22 mouse cellular contexts compared by ENCODE assay signal in genomic region chr13:35380224-35381009, GRCm38 (mm10).
DNase-seq lines count a peak whose midpoint lies in the region; ATAC-seq and TF ChIP-seq lines count a peak whose summit lies in the region.
"Had no signal": no experiment of that assay in that cellular context is flagged by ENCODE, and none has a peak within 500 bp of the region (broad histone marks: within the 10 kb centered on the region; RNA-seq: fewer than 3 reads in every experiment).

No protein-coding gene starts in this region.

- no peaks in the 10 kb centered on the region for H3K36me3 ChIP-seq in kidney, embryonic 15.5 days
- H3K36me3 ChIP-seq in CH12.LX (replicated peaks in 1 of 2; ENCODE audit: control insufficient read depth in 1 of 2, insufficient read depth in 1 of 2, low read length in 1 of 2) = no peaks in the 10 kb centered on the region
- H3K36me3 ChIP-seq: embryonic facial prominence, embryonic 12.5 days; forebrain, embryonic 12.5 days; hindbrain, embryonic 13.5 days; liver, embryonic 13.5 days; midbrain, embryonic 15.5 days; neural tube, embryonic 13.5 days had no signal

- TF ChIP-seq POLR2A in CH12.LX (IDR thresholded peaks at IDR 0.05; ENCODE audit: low read depth, low read length) = no peak

- TF ChIP-seq CTCF in CH12.LX (conservative IDR thresholded peaks at IDR 0.05 in 1 of 2, IDR thresholded peaks at IDR 0.05 in 1 of 2; ENCODE audit: low read depth in 2 of 2, low read length in 2 of 2) = no peak

- 0 out of 2 replicates have a peak, but pooled peaks have one; percentile 29 for ATAC-seq in kidney, embryonic 15.5 days (replicated peaks; ENCODE audit: low FRiP score)
- ATAC-seq in megakaryocyte, adult 5-6 weeks (ENCODE audit: poor library complexity, severe bottlenecking) = peak; percentile 69
- ATAC-seq: midbrain, embryonic 15.5 days had no signal

- H3K4me1 ChIP-seq in kidney, embryonic 15.5 days = peaks cover 6% of the 10 kb centered on the region; the same call in 1 of the 2 replicates
- H3K4me1 ChIP-seq in CH12.LX (ENCODE audit: control insufficient read depth in 1 of 2, insufficient read depth in 2 of 2) = peaks cover 20 to 56% of the 10 kb centered on the region in 2 experiments
- H3K4me1 ChIP-seq: embryonic facial prominence, embryonic 12.5 days; forebrain, embryonic 12.5 days; hindbrain, embryonic 13.5 days; midbrain, embryonic 15.5 days; neural tube, embryonic 13.5 days had no signal

- TF ChIP-seq RAD21 in CH12.LX (IDR thresholded peaks at IDR 0.05; ENCODE audit: low read depth, low read length) = no peak; the same call in 1 of the 2 replicates

- H3K4me3 ChIP-seq in kidney, embryonic 15.5 days (replicated peaks) = no peak overlapping the region
- no peak overlapping the region for H3K4me3 ChIP-seq in CH12.LX (replicated peaks in 1 of 3; ENCODE audit: low read depth in 2 of 3, low read length in 2 of 3, poor library complexity in 1 of 3)
- H3K4me3 ChIP-seq: embryonic facial prominence, embryonic 12.5 days; forebrain, embryonic 12.5 days; hindbrain, embryonic 13.5 days; liver, embryonic 13.5 days; midbrain, embryonic 15.5 days; myocyte; neural tube, embryonic 13.5 days had no signal

- no peak overlapping the region for H3K4me2 ChIP-seq in kidney, embryonic 15.5 days
- peak overlapping the region; percentile 54; the same call in 1 of the 2 replicates for H3K4me2 ChIP-seq in CH12.LX (ENCODE audit: insufficient read depth, low read depth, poor library complexity, severe bottlenecking)
- H3K4me2 ChIP-seq: embryonic facial prominence, embryonic 12.5 days; forebrain, embryonic 12.5 days; hindbrain, embryonic 13.5 days; liver, embryonic 13.5 days; lung, embryonic 14.5 days; midbrain, embryonic 15.5 days; neural tube, embryonic 13.5 days had no signal

- H3K27ac ChIP-seq in kidney, embryonic 15.5 days = no peak overlapping the region
- H3K27ac ChIP-seq in CH12.LX (ENCODE audit: insufficient read depth, low read depth) = peak overlapping the region; percentile 91
- H3K27ac ChIP-seq: embryonic facial prominence, embryonic 12.5 days; forebrain, embryonic 12.5 days; hindbrain, embryonic 13.5 days; liver, embryonic 13.5 days; midbrain, embryonic 15.5 days; neural tube, embryonic 13.5 days; stomach, postnatal 0 days had no signal

- no peaks in the 10 kb centered on the region for H3K79me2 ChIP-seq in CH12.LX (replicated peaks; ENCODE audit: control insufficient read depth, extremely low read depth, insufficient read depth, poor library complexity, severe bottlenecking)

- in situ Hi-C loops in CH12.LX (cut with MboI; ENCODE audit: low pct_ligation_motif_present, low pct_unique_long_range_greater_than_20kb, low sequenced_read_pairs) = no loop called here

- TF ChIP-seq EP300 in CH12.LX (IDR thresholded peaks at IDR 0.05; ENCODE audit: low read length) = peak; percentile 97

- WGBS in kidney, embryonic 15.5 days = 32% methylated on average over 3 of the region's 3 CpGs

- H3K27me3 ChIP-seq in kidney, embryonic 15.5 days = no peaks in the 10 kb centered on the region
- no peaks in the 10 kb centered on the region for H3K27me3 ChIP-seq in CH12.LX (replicated peaks)
- H3K27me3 ChIP-seq: embryonic facial prominence, embryonic 12.5 days; forebrain, embryonic 12.5 days; hindbrain, embryonic 13.5 days; liver, embryonic 13.5 days; midbrain, embryonic 15.5 days; neural tube, embryonic 13.5 days had no signal

- H3K9me3 ChIP-seq in kidney, embryonic 15.5 days (replicated peaks) = no peaks in the 10 kb centered on the region
- H3K9me3 ChIP-seq in CH12.LX (replicated peaks; ENCODE audit: low read length) = no peaks in the 10 kb centered on the region
- H3K9me3 ChIP-seq: embryonic facial prominence, embryonic 12.5 days; forebrain, embryonic 12.5 days; hindbrain, embryonic 13.5 days; liver, embryonic 13.5 days; midbrain, embryonic 15.5 days; neural tube, embryonic 13.5 days had no signal

- no peak for DNase-seq in kidney, adult 8-10 months
- peak; percentile 62 for DNase-seq in A20 (ENCODE audit: low read depth, low spot score)
- peak; percentile 88 for DNase-seq in CH12.LX (ENCODE audit: extremely low read depth)
- DNase-seq in cerebellum, adult 18-20 months = no peak
- no peak for DNase-seq in layer of hippocampus, postnatal 36 days
- DNase-seq: adrenal gland, postnatal 36 days; cerebellum, adult 9-11 months; gastrocnemius, postnatal 25 days; kidney, adult 9 months; liver, embryonic 13.5 days; lung, embryonic 14.5 days; lung, postnatal 36 days; retina, postnatal 1 day had no signal

- dilution Hi-C loops in CH12.LX (cut with MboI; ENCODE audit: extremely low pct_ligation_motif_present, extremely low pct_unique_long_range_greater_than_20kb, low sequenced_read_pairs) = no loop called here

- no peak overlapping the region for H3K9ac ChIP-seq in kidney, embryonic 15.5 days
- no peak overlapping the region; the same call in 1 of the 2 replicates for H3K9ac ChIP-seq in CH12.LX (ENCODE audit: insufficient read depth, low read depth)
- H3K9ac ChIP-seq: embryonic facial prominence, embryonic 12.5 days; forebrain, embryonic 12.5 days; hindbrain, embryonic 13.5 days; liver, embryonic 13.5 days; lung, embryonic 14.5 days; midbrain, embryonic 15.5 days; neural tube, embryonic 13.5 days had no signal

TF ChIP-seq in CH12.LX, 34 proteins besides CTCF, POLR2A, EP300 and RAD21:
- TF ChIP-seq MEF2A (IDR thresholded peaks at IDR 0.05; ENCODE audit: borderline replicate concordance, low read depth, low read length) (peak; percentile 92), BHLHE40 (IDR thresholded peaks at IDR 0.05; ENCODE audit: low read depth, low read length) (peak; percentile 79), MAFK (IDR thresholded peaks at IDR 0.05; ENCODE audit: insufficient replicate concordance, low read length) (peak; percentile 61; the same call in 1 of the 2 replicates), TCF12 (IDR thresholded peaks at IDR 0.05; ENCODE audit: low read depth, low read length) (peak; percentile 84), E2F4 (IDR thresholded peaks at IDR 0.05; ENCODE audit: insufficient replicate concordance, low read depth, low read length) (0 out of 2 replicates have a peak, but pooled peaks have one; percentile 15), ZMIZ1 (IDR thresholded peaks at IDR 0.05; ENCODE audit: low read depth, low read length) (no peak), JUN (IDR thresholded peaks at IDR 0.05; ENCODE audit: insufficient read depth, low read depth, low read length) (peak; percentile 77), SMC3 (IDR thresholded peaks at IDR 0.05; ENCODE audit: low read depth, low read length) (no peak), CHD1 (IDR thresholded peaks at IDR 0.05; ENCODE audit: low read depth, low read length) (no peak), SIN3A (IDR thresholded peaks at IDR 0.05; ENCODE audit: low read length) (no peak; the same call in 1 of the 2 replicates), USF2 (conservative IDR thresholded peaks at IDR 0.05; ENCODE audit: low read depth, low read length) (no peak), ELF1 (IDR thresholded peaks at IDR 0.05; ENCODE audit: low read depth, low read length) (0 out of 2 replicates have a peak, but pooled peaks have one; percentile 9), MAX (IDR thresholded peaks at IDR 0.05; ENCODE audit: low read length) (peak; percentile 77), ZNF384 (IDR thresholded peaks at IDR 0.05; ENCODE audit: low read depth, low read length) (peak; percentile 57), CHD2 (IDR thresholded peaks at IDR 0.05; ENCODE audit: low read length) (peak; percentile 81), MXI1 (IDR thresholded peaks at IDR 0.05; ENCODE audit: low read depth, low read length) (no peak), MYC (IDR thresholded peaks at IDR 0.05; ENCODE audit: low read depth, low read length) (0 out of 2 replicates have a peak, but pooled peaks have one; percentile 25), HCFC1 (IDR thresholded peaks at IDR 0.05; ENCODE audit: low read depth, low read length) (no peak), RCOR1 (conservative IDR thresholded peaks at IDR 0.05; ENCODE audit: low read depth, low read length) (peak; percentile 89), ETS1 (conservative IDR thresholded peaks at IDR 0.05; ENCODE audit: low read depth, low read length) (peak; percentile 85), ZKSCAN1 (IDR thresholded peaks at IDR 0.05; ENCODE audit: borderline replicate concordance, low read depth, low read length) (no peak), IRF4 (IDR thresholded peaks at IDR 0.05; ENCODE audit: low read depth, low read length) (peak; percentile 96), TBP (conservative IDR thresholded peaks at IDR 0.05; ENCODE audit: low read depth, low read length) (0 out of 2 replicates have a peak, but pooled peaks have one; percentile 43), JUND (conservative IDR thresholded peaks at IDR 0.05; ENCODE audit: low read depth, low read length) (peak; percentile 60; the same call in 1 of the 2 replicates), USF1 (IDR thresholded peaks at IDR 0.05; ENCODE audit: low read depth, low read length) (no peak)
TF ChIP-seq in CH12.LX: peak in this region for 16.

Comparison
In these comparisons a context has a peak if more than half of its experiments do, and no peak if none do; other contexts are left out.
1. DNase-seq: peak in A20 (single experiment) and CH12.LX (single experiment); none in kidney, adult 8-10 months (0 of 2), cerebellum, adult 18-20 months (0 of 2) and layer of hippocampus, postnatal 36 days (0 of 2).